Mouse (Mus musculus) lung, adult 2 months (tissue): ENCODE measurements around the gene Fh1. TPM values are rescaled to one million over a fixed set of nuclear protein-coding genes. Genes with fewer than 3 reads are reported as not detected.

Experiments
- DNase-seq: peaks from one replicate; pipeline ENCODE4 v3.0.0; 2022
- H3K4me1 ChIP-seq: fragments of 200-500 bp; 2 replicates; pipeline ENCODE4 v1.6.1; 2011; ENCODE audit warnings: low read length; ENCODE audit not compliant: control insufficient read depth, insufficient read depth
- H3K4me3 ChIP-seq: fragments of 200-500 bp; replicated peaks from 2 replicates; pipeline ENCODE3; 2011; ENCODE audit warnings: low read depth, mild to moderate bottlenecking, control low read depth, low read length; ENCODE audit errors: extremely low read depth
- CTCF ChIP-seq: fragments of 200-500 bp; IDR thresholded peaks from 2 replicates; pipeline ENCODE4 v1.5.1; 2011; ENCODE audit warnings: mild to moderate bottlenecking, low read length, control low read depth; ENCODE audit not compliant: insufficient read depth
- POLR2A ChIP-seq: fragments of 200-500 bp; IDR thresholded peaks from 2 replicates; pipeline ENCODE4 v1.6.1; 2011; ENCODE audit warnings: low read depth, mild to moderate bottlenecking, control low read depth, low read length, borderline replicate concordance; ENCODE audit errors: extremely low read depth
- WGBS: fragments of 180-500 bp; shearing (Covaris S2); methylation state at CpG from one replicate; pipeline ENCODE4 v1.1.7; 2018; 5-methylcytosine and 5-hydroxymethylcytosine counted together
- polyA plus RNA-seq: library from polyadenylated mRNA; depleted of rRNA; stranded (reverse); fragments of >200 nt; gene quantifications from 2 replicates; pipeline ENCODE4 v1.2.3, GENCODE M21; 2012

Fh1 gene
- polyA plus RNA-seq, 1 experiment, result 25.1 TPM

DNA sequence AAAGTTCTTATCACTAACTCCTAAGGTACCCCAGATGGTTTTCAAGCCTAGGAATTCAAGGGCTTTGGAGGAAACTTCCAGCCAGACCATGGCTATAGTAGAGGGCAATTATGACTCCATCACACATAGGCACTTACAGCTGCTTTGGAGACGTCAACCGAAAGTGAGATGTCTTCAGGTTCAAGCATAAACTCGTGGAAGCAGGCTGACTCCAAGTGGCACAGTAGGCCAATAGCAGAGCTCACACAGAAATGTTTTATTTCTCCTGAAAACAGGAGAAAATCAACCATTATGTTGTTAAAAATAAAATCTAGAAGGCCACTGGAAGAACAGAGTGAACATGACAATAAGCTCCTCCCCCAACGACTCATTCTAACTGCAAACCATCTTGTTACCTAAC, 42.6 kb downstream of the Fh1 start:
- 80% methylated on average over 4 of the region's 4 CpGs for WGBS
- no peak for TF ChIP-seq CTCF
- no peak for DNase-seq
- no peak overlapping the region for H3K4me3 ChIP-seq
- H3K4me1 ChIP-seq, result no peaks in the 10 kb centered on the region

DNA sequence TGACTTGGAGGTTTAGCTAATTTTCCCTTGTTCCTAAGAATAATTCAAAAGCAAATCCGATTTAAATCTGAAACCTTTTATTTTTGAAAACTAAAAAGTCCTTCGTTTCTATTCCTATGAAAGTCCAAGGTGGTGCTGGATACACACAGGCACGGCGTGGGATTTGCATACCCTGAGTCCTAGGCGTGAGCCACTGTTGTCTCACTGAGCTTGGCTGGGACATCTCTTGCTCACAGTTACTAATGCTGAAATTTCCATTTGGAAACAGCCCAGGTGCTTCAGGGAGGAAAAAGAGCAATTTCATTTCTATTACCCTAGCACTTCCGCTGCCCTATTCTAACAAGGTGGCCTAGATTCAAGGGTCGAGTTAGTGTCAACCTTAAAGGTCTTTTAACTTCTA, 45.1 kb downstream of the Fh1 start:
- Histone ChIP-seq H3K4me3 (no peak overlapping the region), H3K4me1 (no peaks in the 10 kb centered on the region)
- WGBS, result 87% methylated on average over 7 of the region's 7 CpGs
- TF ChIP-seq CTCF (no peak), POLR2A (no peak)
- no peak for DNase-seq

DNA sequence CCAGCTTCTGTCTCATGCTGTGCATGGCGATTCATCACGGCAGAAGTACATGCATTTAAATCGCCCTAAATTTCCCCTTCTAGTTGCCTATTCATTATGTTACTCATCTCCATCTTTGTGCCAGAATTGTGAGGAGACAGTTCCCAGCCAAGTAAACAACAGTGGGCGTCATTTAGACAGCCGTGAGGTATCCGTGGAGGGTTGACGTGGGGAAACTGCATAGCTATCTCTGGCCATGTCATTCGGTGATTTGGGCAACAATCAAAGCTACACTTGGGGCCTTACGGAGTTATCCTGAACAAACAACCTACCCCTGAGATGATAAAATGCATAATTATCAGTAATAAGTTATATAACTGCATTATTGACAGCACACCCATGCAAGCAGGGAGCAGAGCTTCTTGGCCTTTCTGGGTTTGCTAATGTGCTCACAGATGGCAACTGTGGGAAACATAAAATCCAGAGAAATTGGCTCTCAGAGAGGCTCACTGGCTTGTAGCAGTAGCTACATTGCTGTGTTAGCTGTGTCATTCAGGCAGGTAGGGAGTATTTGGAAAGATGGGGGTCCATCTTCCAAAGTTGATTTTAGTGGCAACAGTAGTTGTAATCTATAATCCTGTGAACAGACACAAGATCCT, 45.7 kb downstream of the Fh1 start:
- 79% methylated on average over 9 of the region's 9 CpGs for WGBS
- DNase-seq, result no peak
- H3K4me1 ChIP-seq, result no peaks in the 10 kb centered on the region
- H3K4me3 ChIP-seq, result no peak overlapping the region
- TF ChIP-seq POLR2A, result no peak
- TF ChIP-seq CTCF, result no peak

DNA sequence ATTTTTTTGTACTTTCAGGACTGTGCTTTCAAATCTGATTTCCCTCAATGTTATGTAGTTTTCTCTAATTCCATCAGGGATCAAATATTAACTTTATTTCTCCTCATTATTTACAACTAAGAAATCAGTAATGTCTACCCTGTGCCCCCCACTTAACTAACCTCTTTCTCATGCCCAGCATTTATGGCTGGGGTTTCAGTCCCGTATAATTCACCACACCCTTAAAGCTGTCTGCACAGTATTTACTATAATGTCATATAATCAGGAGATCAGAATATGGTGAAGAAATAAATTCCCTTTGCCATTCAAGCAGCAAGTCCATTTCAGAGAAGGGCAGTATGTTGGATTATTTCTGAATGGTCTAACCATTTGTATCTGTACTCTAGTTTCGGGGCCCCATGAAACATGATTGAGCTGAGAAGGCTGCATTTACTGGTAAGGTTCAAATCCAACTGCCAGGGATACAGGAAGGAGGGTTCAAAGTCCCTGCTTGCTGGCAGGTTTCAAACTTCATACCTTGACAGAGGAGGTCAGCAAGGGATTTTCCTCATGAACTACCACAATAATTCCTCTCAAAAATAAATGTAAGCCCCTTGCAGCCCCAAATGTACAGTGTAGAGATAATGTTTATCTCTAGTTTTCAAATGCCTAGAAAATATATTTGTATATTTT, 46.9 kb downstream of the Fh1 start:
- TF ChIP-seq CTCF (no peak), POLR2A (no peak)
- 77% methylated on average over 2 of the region's 2 CpGs for WGBS
- no peaks in the 10 kb centered on the region for H3K4me1 ChIP-seq
- H3K4me3 ChIP-seq, result no peak overlapping the region
- no peak for DNase-seq

DNA sequence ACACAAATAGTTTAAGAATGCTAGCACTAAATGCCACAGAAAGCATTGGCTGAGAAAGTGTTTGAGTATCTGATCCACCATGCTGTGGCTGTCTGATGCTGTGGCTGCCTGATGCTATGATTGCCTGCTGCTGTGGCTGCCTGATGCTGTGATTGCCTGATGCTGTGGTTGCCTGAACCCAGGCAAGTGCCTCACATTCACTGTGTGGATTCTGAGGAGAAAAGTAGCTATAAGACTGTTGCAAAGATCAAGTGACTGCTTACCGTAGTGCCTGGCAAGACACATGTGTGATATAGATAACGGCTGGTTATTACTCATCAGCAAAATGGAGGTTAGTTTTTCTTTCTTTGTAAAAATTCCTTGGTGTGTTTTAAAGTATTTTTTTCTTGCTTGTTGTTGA, 51.3 kb downstream of the Fh1 start:
- Histone ChIP-seq H3K4me3 (no peak overlapping the region), H3K4me1 (no peaks in the 10 kb centered on the region)
- WGBS, result 74% methylated on average over 2 of the region's 2 CpGs
- DNase-seq, result no peak
- TF ChIP-seq CTCF (no peak), POLR2A (no peak)

DNA sequence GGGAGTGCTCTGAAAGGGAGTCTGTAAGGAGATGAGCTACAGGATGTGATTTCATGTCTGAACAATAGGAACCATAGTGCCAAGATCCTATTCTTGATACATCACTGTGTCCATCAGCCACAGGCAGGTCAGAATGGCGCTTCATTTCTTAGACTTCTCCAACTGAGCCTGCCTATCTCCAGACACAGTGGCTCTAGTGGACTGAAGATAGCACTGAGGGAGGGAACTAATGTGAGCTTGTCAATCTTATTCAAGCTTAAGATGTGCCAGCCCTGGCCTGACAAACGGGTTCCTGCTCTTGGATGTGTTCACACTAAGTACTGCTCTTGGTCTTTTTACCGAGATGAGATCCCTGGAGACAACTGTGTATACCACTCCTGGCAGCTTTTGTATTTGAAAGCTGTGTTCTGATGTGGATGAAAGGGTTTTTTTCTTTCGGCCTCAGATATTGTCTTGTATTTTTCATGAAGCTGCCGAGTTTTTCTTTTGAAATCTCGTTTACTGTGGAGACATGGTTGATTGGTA, 59.8 kb downstream of the Fh1 start:
- Histone ChIP-seq H3K4me1 (no peaks in the 10 kb centered on the region), H3K4me3 (no peak overlapping the region)
- TF ChIP-seq CTCF (no peak), POLR2A (no peak)
- WGBS, result 76% methylated on average over 6 of the region's 6 CpGs
- no peak for DNase-seq

DNA sequence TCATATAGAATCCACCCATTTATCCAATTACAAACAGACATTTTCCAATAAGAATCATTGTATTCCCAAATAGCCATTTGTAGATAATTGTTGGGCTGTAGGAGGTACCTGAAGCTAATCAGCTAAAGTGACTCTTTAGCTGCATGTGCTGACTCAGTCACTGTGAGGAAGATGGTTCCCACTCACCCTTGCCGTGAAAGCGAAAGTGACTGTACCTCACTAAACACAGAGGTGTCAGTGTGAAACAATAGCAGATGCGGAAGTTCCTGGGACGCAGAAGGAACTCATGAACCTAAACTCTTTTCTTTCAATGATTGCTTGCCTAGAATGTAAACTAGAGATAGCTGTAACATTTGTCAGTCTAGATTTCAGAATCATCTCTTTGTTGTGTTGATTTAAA, 61.1 kb downstream of the Fh1 start:
- TF ChIP-seq POLR2A, result no peak
- Histone ChIP-seq H3K4me3 (no peak overlapping the region), H3K4me1 (no peaks in the 10 kb centered on the region)
- DNase-seq, result no peak
- WGBS, result 73% methylated on average over 4 of the region's 4 CpGs

DNA sequence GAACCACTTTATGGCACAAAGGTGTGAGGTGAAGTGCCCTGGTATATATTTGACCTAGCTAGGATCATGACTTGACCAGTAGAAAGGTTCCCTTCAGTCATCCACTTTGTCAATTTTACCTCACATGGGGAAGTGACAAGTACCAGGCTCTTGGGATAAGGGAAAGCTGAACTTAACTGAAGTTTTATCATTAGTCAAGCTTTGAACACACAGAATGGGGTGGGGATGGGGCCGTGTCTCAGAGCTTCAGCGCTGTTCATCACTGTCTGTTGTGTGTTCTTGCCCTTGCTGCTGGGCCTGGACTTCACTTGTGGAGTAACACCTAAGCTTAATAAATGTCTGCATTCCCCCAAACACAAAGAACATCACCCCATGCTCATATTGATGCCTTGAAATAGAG, 63.1 kb downstream of the Fh1 start:
- 84% methylated on average over 2 of the region's 2 CpGs for WGBS
- Histone ChIP-seq H3K4me1 (no peaks in the 10 kb centered on the region), H3K4me3 (no peak overlapping the region)
- no peak for TF ChIP-seq CTCF
- no peak for TF ChIP-seq POLR2A
- no peak for DNase-seq

DNA sequence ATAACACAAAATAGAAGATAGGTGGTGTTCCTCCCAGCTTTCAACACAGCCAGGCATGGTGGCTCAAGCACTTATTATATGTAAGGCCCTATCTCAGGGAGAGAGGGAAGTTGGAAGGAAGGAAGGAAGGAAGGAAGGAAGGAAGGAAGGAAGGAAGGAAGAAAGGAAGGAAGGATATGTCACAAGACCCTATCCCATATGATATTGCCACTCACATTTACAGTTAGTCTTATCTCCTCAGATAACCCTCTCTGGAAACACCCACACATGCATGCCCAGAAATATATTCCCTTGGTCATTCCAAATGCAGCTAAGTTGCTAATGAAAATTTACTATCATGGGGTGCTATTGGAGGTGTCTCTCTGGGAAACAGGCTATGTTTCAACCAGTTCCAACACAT, 63.6 kb downstream of the Fh1 start:
- Histone ChIP-seq H3K4me1 (no peaks in the 10 kb centered on the region), H3K4me3 (no peak overlapping the region)
- no peak for DNase-seq
- TF ChIP-seq CTCF (no peak), POLR2A (no peak)

DNA sequence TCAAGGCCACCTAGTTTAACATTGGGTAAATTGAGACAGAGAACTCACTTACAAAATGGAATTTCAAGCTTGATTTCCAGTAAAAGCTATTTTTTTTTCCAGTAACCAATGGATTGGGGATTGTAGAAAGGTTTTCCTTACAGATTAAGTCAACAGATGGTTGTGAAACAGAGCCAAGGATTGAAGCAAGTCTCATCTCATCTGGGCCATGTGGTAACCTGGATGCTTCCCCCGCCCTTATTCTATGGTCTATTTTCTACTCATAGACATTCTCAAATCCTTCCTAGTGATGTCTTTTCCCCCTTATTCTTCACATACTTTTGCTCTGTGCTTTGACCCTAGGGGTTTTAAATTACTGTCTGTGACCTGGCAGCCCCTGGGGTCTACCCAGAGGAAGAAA, 70.8 kb downstream of the Fh1 start:
- 75% methylated on average over 1 of the region's 1 CpGs for WGBS
- H3K4me3 ChIP-seq, result no peak overlapping the region
- H3K4me1 ChIP-seq, result no peaks in the 10 kb centered on the region
- DNase-seq, result no peak
- no peak for TF ChIP-seq CTCF
- no peak for TF ChIP-seq POLR2A

DNA sequence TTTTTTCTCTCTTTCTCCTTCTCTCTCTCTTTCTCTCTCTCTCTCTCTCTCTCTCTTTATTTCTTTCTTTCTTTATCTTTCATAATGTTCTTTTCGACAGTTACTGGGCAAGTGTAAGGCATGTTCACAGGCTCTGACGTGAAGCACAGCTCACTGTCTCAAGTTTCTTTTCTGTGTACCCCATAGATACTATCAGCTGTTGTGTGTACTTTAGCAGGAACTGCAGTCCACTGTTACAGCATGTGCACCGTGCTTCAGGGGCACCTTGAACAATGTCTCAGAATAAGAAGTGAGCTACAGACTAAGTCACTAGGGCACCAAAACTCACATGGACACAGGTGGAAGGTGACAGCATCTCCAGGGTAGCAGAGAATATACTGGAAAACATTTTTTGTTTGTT, 73.0 kb downstream of the Fh1 start:
- WGBS, result 53% methylated on average over 3 of the region's 3 CpGs
- H3K4me3 ChIP-seq, result no peak overlapping the region
- no peaks in the 10 kb centered on the region for H3K4me1 ChIP-seq
- TF ChIP-seq POLR2A (no peak), CTCF (no peak)
- DNase-seq, result no peak
